Mouse (Mus musculus): ENCODE data around the gene Tgfbr3l.

DNA sequence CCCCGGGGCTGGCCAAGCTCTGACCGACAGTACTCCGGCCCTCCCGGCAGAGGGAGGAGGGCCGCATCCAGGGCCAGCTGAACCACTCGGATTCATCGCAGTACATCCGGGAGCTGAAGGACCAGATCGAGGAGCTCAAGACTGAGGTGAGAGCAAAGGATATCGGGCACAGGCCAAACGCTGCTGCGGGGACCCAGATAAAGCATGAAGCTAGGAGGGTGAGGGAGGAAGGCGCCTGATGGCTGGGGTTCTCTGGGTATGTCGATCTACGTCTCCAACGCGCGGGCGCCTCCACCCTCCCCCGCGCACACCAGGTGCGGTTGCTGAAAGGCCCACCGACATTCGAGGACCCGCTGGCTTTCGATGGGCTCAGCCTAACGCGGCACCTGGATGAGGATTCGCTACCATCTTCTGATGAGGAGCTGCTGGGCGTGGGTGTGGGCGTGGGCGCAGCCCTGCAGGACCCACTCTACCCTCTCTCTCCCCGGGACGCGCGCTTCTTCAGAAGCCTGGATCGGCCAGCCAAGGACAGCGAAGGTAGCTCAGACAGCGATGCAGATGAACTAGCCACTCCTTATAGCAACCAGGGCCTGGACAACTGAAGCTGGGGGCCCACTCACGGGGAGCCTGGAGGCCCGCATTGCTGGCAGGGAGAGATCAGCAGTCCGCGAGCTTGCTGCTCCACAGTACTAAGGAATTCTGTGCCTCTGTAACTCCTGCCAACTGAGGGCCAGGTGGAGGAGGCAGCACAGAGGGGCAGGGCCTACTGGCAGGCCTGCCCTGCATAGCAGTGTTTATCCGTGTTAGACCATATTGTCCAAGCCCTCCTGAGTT, 41.6 kb upstream of the Tgfbr3l start:
- TF ChIP-seq CTCF (IDR thresholded peaks at IDR 0.05; ENCODE audit: control insufficient read depth, insufficient read depth, insufficient replicate concordance, low read depth, low read length) (no peak), POLR2A (IDR thresholded peaks at IDR 0.05; ENCODE audit: control insufficient read depth, low read depth, low read length) (no peak)

Measured in testis, adult 2 months (tissue).